8 mouse cellular contexts compared by ENCODE assay signal in genomic region chr5:144256888-144257287, GRCm38 (mm10). TPM values are rescaled to one million over a fixed set of nuclear protein-coding genes. Genes with fewer than 3 reads are reported as not detected.
A peak's percentile ranks its signal among the peaks of the same experiment; 100 is the strongest.
DNase-seq lines count a peak whose midpoint lies in the region; ATAC-seq and TF ChIP-seq lines count a peak whose summit lies in the region.

No protein-coding gene starts in this region.

- no peaks in the 10 kb centered on the region for H3K9me3 ChIP-seq in hindbrain, embryonic 13.5 days
- H3K9me3 ChIP-seq in midbrain, embryonic 14.5 days (ENCODE audit: control insufficient read depth, low read length): no peaks in the 10 kb centered on the region

- no peak for TF ChIP-seq CTCF in kidney, adult 2 months (conservative IDR thresholded peaks at IDR 0.05; ENCODE audit: insufficient read depth, insufficient read length, low read depth, low read length)
- no peak for TF ChIP-seq CTCF in bone marrow macrophage, adult 2 months (IDR thresholded peaks at IDR 0.05; ENCODE audit: low read depth, low read length)

- H3K4me2 ChIP-seq in hindbrain, embryonic 13.5 days: peak overlapping the region; percentile 84
- H3K4me2 ChIP-seq in midbrain, embryonic 14.5 days (ENCODE audit: low read length): peak overlapping the region; percentile 84

- no peak for TF ChIP-seq POLR2A in kidney, adult 2 months (IDR thresholded peaks at IDR 0.05; ENCODE audit: low read depth, low read length)
- TF ChIP-seq POLR2A in bone marrow macrophage, adult 2 months (IDR thresholded peaks at IDR 0.05; ENCODE audit: borderline replicate concordance, low read depth, low read length): no peak

- H3K27ac ChIP-seq in kidney, adult 2 months (ENCODE audit: insufficient read depth, low read depth, low read length): peak overlapping the region; percentile 86
- H3K27ac ChIP-seq in bone marrow macrophage, adult 2 months (ENCODE audit: insufficient read depth, low read depth, low read length): peak overlapping the region; percentile 94
- peak overlapping the region; percentile 87 for H3K27ac ChIP-seq in hindbrain, embryonic 13.5 days
- H3K27ac ChIP-seq in midbrain, embryonic 14.5 days (replicated peaks; ENCODE audit: low read depth, low read length): 0 out of 2 replicates have a peak overlapping the region, but pooled peaks have one; percentile 87

- no peaks in the 10 kb centered on the region; the same call in 1 of the 2 replicates for H3K36me3 ChIP-seq in kidney, adult 2 months (ENCODE audit: control insufficient read depth, insufficient read depth, low read length)
- peaks cover 22% of the 10 kb centered on the region for H3K36me3 ChIP-seq in hindbrain, embryonic 13.5 days
- H3K36me3 ChIP-seq in midbrain, embryonic 14.5 days (ENCODE audit: control insufficient read depth, insufficient read depth, low read length): peaks cover 22% of the 10 kb centered on the region; the same call in 1 of the 2 replicates

- peak overlapping the region; percentile 98 for H3K9ac ChIP-seq in hindbrain, embryonic 13.5 days
- H3K9ac ChIP-seq in midbrain, embryonic 14.5 days (replicated peaks; ENCODE audit: low read length): peak overlapping the region; percentile 96

- H3K4me3 ChIP-seq in kidney, adult 2 months (ENCODE audit: insufficient read depth, low read depth, low read length): peak overlapping the region; percentile 92
- H3K4me3 ChIP-seq in bone marrow macrophage, adult 2 months (ENCODE audit: insufficient read depth, low read length): peak overlapping the region; percentile 72
- peak overlapping the region; percentile 100 for H3K4me3 ChIP-seq in hindbrain, embryonic 13.5 days
- peak overlapping the region; percentile 99 for H3K4me3 ChIP-seq in midbrain, embryonic 14.5 days (replicated peaks; ENCODE audit: low read depth, low read length)

- DNase-seq in kidney, adult 2 months: no peak
- no peak for DNase-seq in kidney, postnatal 36 days
- DNase-seq in midbrain, embryonic 14.5 days: no peak
- DNase-seq in urinary bladder, postnatal 4 days (ENCODE audit: low spot score in 2 of 2): no peak
- no peak for DNase-seq in embryo, embryonic 10.5 days (ENCODE audit: low spot score)
- DNase-seq in ovary, postnatal 14 days (ENCODE audit: low spot score): no peak

- H3K27me3 ChIP-seq in kidney, adult 2 months (replicated peaks; ENCODE audit: control insufficient read depth, insufficient read depth, low read length): no peaks in the 10 kb centered on the region
- no peaks in the 10 kb centered on the region for H3K27me3 ChIP-seq in hindbrain, embryonic 13.5 days
- no peaks in the 10 kb centered on the region for H3K27me3 ChIP-seq in midbrain, embryonic 14.5 days (ENCODE audit: control insufficient read depth, insufficient read depth, low read length)

- no peak for ATAC-seq in hindbrain, embryonic 13.5 days (ENCODE audit: low FRiP score)
- ATAC-seq in midbrain, embryonic 14.5 days (ENCODE audit: low FRiP score, low TSS enrichment): no peak

- peaks cover 43% of the 10 kb centered on the region for H3K4me1 ChIP-seq in kidney, adult 2 months (ENCODE audit: control insufficient read depth, insufficient read depth, low read length)
- peaks cover 42% of the 10 kb centered on the region for H3K4me1 ChIP-seq in bone marrow macrophage, adult 2 months (ENCODE audit: control insufficient read depth, insufficient read depth, low read length)
- H3K4me1 ChIP-seq in hindbrain, embryonic 13.5 days (replicated peaks): peaks cover 65% of the 10 kb centered on the region
- H3K4me1 ChIP-seq in midbrain, embryonic 14.5 days (ENCODE audit: control insufficient read depth, insufficient read depth, low read length): peaks cover 35% of the 10 kb centered on the region

- WGBS in kidney, adult 2 months: 25% methylated on average over 1 of the region's 1 CpGs
- 33% methylated on average over 1 of the region's 1 CpGs for WGBS in hindbrain, embryonic 13.5 days
- 37% methylated on average over 1 of the region's 1 CpGs for WGBS in midbrain, embryonic 14.5 days

RNA-seq across cellular contexts. Expression of gene Bri3, which starts 12.7 kb away (rescaled TPM):
- polyA plus RNA-seq in kidney, adult 2 months (2012; rRNA removed): 190 and 242 TPM in 2 replicates
- 521 and 566 TPM in 2 replicates for polyA plus RNA-seq in bone marrow macrophage, adult 2 months (2012; ENCODE audit: insufficient read depth, insufficient read length, missing spikeins)
- polyA plus RNA-seq in hindbrain, embryonic 13.5 days (2015; fragmentation: Nextera tagmentation; extraction: Ambion mirVana): 116 and 125 TPM in 2 replicates
- 125 and 144 TPM in 2 replicates for polyA plus RNA-seq in midbrain, embryonic 14.5 days (2014; fragmentation: Nextera tagmentation; extraction: Ambion mirVana)

RNA-seq across cellular contexts. Expression of gene Tecpr1, which starts 33.5 kb away (rescaled TPM):
- polyA plus RNA-seq in kidney, adult 2 months (2012; rRNA removed): 35.6 and 36.6 TPM in 2 replicates
- 50.7 and 55.3 TPM in 2 replicates for polyA plus RNA-seq in bone marrow macrophage, adult 2 months (2012; ENCODE audit: insufficient read depth, insufficient read length, missing spikeins)
- 41.5 and 42.1 TPM in 2 replicates for polyA plus RNA-seq in hindbrain, embryonic 13.5 days (2015; fragmentation: Nextera tagmentation; extraction: Ambion mirVana)
- 35.3 and 36.8 TPM in 2 replicates for polyA plus RNA-seq in midbrain, embryonic 14.5 days (2014; fragmentation: Nextera tagmentation; extraction: Ambion mirVana)
